Mouse (Mus musculus) c-Kit-positive CD71-negative TER-119-negative erythroid progenitor cells, embryonic 14.5 days (primary cell): ENCODE measurements around the gene Bcl11b.

Experiments
- DNase-seq: peaks from one replicate; pipeline ENCODE4 v3.0.0-alpha.2; 2013; ENCODE audit warnings: low read depth

The Bcl11b gene

GRCm38 (mm10) chr12:107888646-107889045 lies 114.8 kb downstream of the Bcl11b start:
- DNase-seq = no peak

GRCm38 (mm10) chr12:107888049-107888448 lies 115.4 kb downstream of the Bcl11b start:
- DNase-seq = no peak

GRCm38 (mm10) chr12:107887621-107888020 lies 115.8 kb downstream of the Bcl11b start:
- no peak for DNase-seq

- DNase-seq = no peak
These were observed 118.9 kb downstream of the Bcl11b start for GRCm38 (mm10) chr12:107884330-107885065.

- DNase-seq = no peak
These were observed 121.7 kb downstream of the Bcl11b start for GRCm38 (mm10) chr12:107881726-107882125.

GRCm38 (mm10) chr12:107880748-107881147 lies 122.7 kb downstream of the Bcl11b start:
- DNase-seq = no peak

- DNase-seq = no peak
These were observed 124.2 kb downstream of the Bcl11b start for GRCm38 (mm10) chr12:107879114-107879777.

GRCm38 (mm10) chr12:107876237-107876636 lies 127.2 kb downstream of the Bcl11b start:
- no peak for DNase-seq

- DNase-seq = no peak
These were observed 128.8 kb downstream of the Bcl11b start for GRCm38 (mm10) chr12:107874467-107875142.

GRCm38 (mm10) chr12:107869526-107870050 lies 133.8 kb downstream of the Bcl11b start:
- DNase-seq = no peak

GRCm38 (mm10) chr12:107868291-107868690 lies 135.1 kb downstream of the Bcl11b start:
- no peak for DNase-seq
